Mouse (Mus musculus): Measurements from ENCODE around the gene Cxcl17.
"Not testable (repeated sequence)": the region's sequence is repeated elsewhere in the genome, so short reads cannot be mapped to it uniquely, and the experiment has no call there.

Gene Cxcl17

DNA sequence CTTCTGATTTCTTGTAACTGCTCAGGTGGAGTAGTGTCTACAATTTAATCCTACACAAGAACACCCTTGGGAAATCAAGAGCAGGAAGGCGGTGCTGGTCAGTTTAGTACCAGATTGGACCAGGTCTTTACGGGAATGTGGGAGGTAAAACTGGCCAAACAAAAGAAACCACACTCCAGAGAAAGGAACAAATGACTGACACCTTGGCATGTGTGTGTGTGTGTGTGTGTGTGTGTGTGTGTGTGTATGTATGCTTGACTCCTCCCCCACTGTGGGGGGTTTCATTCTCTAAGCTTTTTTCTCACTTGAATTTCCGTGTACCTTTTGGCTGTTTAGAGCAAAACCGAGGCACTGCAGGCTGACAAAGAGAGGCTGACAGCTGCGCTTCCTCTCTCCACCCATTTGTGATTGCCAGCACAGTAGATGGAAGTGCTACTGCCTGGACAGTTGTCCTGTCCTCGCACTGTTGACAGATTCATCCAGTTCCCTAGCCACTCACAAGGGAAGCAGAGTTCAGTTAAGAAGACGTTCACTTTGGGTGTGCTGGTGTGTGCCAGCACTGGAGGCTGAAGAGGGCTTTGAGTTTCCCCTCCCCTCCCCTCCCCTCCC, at the start of gene Cxcl17:
Cxcl17 (minus strand) TSS at position 54 of the 609 bp plus-strand sequence.
- no peak for DNase-seq (ENCODE audit: low read depth, low spot score)

DNA sequence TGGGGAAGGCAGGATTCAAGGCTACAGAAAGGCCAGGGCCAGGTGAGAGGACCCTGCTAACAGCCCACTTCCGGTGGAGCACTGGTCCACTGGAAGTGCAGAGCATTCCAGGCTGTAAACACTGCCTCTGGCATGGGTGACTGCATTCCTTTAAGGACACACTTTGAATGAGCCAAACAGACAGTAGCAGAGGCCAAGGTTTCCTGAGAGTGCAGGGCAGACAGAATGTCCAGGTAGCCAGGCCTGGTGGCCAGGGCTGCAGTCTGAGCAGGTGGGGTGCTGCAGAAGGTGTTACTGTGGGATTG, 49.3 kb upstream of the Cxcl17 start:
- not testable (repeated sequence) for DNase-seq (ENCODE audit: low read depth, low spot score)

DNA sequence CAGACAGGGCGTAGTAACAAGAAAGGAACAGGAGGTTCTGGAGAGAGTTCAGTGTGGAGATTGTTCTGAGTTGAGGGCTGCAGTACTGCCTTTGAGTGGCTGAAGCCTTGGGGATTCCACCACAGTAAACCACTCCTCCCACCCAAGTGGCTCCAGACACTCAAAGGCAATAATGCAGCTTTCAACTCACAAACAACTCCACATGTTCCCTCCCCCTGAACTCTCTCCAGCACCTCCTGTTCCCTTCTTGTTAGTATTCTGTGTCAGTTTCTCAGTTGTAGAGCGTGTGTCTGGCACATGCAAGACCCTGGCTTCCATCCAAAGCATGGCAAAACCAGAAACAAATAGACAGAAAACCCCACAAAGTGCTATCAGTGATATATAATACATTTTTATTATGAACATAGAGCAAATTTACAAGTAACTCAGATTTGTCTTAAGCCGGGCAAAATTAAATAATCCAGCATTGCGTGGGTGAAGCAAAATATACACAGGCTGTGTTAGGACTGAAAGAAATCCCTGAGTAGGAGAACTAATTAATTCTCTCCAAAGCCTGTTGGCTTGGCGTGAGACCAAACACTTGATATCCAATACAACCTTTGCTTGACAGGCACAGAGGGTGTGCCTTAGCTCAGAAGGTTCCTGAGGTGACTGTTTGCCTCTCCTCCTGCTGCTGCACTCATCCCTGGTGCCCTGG, 48.8 kb upstream of the Cxcl17 start:
- not testable (repeated sequence) for DNase-seq (ENCODE audit: low read depth, low spot score)

DNA sequence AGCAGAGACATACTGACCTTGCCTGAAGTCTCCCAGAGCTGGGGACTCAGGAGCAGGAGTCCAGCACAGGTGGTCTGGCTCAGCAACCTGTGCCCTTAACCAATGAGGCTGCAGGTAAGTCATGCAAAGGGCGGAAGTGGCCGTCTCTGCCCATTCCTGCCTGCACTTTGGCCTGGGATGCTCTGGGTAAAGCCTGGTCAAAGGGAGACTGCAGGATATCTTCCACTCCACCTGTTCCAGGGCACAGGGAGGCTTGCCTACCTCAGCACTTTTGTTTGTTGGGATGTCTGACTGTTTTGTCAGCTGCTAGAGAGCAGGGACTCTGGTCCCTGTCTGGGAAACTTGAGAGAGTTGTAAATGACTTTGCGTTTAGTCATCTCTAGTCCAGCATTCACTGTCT, 39.4 kb upstream of the Cxcl17 start:
- no peak for DNase-seq (ENCODE audit: low read depth, low spot score)

DNA sequence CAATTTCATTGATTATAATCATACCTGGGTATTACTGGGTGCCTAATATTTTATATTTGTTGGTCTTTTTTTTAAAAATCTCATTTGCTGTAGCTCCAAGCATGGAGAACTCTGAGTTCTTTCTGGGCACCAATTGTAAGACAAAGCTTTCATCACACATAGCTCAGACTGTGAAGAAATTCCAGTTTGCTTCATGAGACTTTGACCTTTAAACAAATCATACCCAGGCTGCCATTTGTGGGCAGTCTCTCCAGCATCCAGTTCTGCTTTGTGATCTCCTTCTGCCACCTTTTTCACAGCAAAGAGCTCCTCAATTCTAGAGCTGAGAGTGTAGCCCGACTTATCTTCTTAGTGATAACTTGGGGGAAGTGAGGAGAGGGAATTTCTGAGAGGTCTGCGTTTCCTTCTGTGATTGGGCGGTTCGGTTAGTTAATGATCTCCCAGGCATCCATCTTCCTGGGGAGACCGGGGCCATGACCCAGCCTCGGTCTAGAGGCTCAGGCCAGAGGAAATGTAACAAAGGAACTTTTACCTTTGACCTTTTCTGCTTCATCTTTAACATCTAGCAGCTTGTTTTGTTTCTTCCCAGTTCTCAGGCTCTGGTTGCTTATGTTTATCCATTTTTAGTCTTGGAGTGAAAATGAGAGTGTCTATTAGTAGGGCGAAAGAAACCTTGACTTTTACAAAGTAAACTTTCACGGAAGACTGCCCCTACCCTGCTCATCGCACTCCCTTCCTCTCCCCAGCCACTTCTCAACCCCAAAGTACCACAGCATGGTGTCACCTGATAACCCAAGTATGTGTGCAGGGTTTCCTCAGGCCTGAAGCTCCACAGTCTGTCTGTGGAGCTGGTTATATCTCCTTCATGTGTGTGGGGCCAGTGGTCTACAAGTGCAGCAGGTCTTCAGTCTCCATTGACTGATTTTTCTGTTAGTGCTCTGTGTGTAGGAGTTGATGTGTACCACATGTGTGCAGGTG, 37.5 kb upstream of the Cxcl17 start:
- DNase-seq (ENCODE audit: low read depth, low spot score), result no peak

DNA sequence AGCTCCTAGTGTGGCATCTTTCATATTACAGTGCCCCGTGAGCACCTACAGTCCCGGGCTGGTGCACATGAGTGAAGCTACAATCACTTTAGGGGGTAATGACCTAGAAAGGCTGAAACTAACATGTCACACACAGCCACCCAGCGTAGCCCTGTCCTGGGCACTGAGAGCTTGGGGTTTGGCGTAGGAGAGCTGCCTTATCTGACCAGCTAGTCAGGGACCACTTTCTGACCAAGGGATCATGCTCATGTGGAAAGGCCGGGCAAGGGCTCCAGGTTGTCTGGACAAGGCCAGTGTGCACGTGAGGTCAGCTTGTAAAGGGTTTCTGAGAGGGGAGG, 28.1 kb upstream of the Cxcl17 start:
- DNase-seq (ENCODE audit: low read depth, low spot score), result no peak

DNA sequence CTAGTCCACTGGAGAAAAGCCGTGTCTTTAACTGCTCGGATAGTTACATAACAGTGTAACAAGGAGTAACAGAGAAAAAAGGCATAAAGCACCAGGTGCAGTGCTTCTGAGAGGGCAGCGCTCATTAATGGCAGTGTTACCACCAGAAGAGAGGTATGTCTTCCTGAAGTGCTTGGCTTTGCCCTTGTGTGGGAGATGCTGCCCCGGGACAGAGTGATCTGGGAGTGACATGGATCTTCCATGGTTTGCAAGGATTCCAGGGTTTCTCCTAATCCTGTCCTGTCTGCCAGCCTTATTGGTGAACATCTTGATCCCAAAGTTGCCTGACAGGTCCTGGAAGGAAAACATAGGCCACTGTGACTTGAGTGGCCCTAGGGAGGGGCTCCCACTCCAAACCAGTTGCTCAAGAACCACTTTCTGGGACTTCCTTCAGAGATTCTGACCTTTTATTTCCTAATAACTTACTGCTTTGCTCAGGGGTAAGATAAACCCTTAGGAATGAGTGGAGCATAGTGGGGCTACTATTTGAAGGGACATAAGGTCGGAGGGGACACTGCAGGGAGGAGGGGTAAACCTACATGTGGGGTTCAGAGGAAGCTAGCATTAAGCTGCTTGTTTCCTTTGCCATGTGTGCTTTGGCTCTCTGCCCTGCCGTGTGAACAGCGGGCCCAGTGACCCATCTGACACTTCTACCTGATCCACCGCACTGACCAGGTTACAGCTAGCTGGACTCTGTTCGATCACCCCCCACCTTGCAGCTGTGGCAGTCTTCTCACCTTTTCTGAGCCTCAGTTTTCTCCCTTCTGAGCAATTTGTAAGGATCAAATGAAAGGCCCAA, 27.5 kb upstream of the Cxcl17 start:
- no peak for DNase-seq (ENCODE audit: low read depth, low spot score)

DNA sequence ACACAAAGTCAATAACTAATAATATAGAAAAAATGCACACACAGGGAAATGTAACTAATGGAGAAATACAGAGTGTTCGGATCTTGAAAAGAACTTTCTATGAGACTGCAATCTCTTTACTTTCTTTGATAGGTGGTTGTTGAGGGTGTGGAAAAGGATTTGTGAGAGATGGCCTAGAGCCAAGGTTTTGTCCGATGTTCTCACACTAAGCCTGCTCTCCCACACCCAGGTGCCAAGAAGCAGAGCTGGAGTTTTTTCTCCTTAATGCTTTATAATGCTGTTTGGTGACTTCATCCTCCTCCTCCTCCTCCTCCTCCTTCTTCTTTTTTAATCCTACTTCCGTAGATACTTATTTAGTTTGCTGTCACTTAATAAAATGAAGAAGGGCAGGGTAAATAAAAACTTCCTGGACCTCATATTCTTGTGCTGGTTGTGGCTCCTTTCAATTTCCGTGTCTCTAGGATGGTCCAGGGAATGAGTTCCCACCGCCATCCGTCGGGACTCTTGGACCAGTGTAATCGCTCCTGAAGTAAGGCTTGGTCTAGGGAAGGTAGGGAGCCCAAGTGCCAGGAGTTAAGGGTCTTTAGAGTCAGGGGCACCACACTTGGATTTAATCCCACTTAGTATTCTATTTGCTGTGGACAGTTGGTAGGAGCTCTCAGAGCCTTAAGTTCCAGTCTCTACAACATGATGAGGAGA, 26.6 kb upstream of the Cxcl17 start:
- no peak for DNase-seq (ENCODE audit: low read depth, low spot score)

DNA sequence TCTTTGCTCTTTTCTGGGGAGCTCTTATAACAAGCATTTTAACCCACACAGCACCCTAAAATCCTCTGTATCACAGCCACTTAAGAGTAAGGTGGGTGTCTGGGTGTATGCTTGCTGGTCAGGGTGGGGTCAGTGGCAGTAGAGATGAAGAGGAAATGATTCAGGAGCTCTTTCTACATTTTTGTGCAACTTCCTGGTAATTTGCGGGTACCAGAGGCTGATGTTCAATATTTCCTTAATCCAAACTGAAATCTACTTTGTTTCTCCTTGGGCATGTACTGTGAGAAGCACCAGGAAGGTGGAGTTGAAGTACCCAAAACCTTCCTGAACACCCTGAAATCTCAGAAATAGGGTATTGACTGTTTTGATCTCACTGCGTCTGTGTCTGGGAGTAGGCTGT, 24.0 kb upstream of the Cxcl17 start:
- DNase-seq (ENCODE audit: low read depth, low spot score), result no peak

DNA sequence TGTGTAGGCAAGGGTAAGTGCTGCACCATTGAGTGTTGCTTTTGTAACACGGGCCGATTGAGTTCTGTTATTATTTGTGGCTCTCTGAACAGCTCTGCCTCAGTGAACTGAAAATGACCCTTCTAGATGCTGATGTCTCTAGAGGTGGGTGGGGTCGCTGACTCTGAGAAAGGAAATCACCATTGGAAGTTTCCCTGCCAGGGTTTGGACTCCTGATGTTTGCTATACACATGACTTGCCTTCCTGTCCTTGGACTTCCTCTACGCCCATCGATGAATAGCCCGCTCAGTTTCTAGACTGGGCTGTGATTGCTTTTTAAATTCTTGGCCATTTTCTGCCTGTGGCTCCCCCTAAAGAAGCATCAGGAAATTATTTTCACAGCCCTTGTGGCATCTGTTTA, 23.5 kb upstream of the Cxcl17 start:
- no peak for DNase-seq (ENCODE audit: low read depth, low spot score)

DNA sequence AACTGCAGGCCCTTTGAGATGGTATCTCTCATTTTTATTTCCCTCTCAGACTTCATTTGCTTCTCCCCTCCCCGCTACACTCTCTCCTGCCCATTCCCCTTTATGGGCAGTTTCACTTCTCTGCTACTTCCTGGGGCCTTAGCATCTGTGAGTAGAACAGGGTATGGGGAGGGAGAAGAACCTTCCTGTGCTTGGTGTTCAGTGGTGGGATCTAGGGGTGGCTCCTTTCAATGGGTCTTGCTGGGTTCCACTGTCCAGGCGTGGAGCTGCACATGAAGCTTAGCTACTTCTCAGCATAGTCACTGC, 22.8 kb upstream of the Cxcl17 start:
- DNase-seq (ENCODE audit: low read depth, low spot score), result no peak

DNA sequence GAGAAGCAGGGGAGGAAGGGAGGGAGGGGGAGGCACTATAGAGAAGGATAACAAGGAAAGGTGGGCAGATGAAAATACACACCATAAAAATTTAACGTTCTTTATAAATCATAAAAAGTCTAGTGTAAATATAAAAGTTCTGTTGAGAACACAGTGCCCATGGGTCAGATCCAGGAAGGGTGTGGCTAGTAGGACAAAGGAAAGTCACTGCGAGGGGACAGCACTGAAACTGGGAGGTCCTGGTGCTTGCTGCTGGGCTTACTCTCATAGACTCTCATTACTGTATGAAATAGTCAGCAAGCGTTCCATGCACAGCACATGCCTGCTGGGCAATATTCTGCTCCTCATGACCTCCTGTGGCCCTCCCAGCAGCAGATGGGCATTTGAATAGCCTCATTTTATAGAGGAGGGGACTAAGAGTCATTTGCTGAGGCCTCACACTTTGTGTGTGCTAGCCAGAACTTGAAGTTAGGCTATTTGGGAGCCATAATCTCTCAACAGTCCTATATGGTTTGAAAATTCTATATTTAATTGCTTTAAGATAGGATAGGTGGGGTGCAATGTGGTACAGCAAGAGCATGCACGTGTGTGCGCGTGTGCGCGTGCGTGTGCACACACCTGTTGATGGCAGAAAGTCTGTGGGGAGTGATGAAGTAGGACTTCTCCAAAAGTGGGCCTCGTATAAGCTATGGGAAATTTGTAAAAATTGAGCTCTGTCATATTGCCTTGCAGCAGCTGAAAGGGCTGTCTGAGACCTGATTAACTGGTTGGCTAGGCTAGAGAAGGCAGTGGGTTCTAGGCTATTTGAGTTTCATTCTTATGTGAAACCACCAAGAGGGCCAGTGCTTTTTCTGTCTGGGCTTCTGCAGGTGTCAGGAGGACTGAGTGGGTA, 22.2 kb upstream of the Cxcl17 start:
- no peak for DNase-seq (ENCODE audit: low read depth, low spot score)

DNA sequence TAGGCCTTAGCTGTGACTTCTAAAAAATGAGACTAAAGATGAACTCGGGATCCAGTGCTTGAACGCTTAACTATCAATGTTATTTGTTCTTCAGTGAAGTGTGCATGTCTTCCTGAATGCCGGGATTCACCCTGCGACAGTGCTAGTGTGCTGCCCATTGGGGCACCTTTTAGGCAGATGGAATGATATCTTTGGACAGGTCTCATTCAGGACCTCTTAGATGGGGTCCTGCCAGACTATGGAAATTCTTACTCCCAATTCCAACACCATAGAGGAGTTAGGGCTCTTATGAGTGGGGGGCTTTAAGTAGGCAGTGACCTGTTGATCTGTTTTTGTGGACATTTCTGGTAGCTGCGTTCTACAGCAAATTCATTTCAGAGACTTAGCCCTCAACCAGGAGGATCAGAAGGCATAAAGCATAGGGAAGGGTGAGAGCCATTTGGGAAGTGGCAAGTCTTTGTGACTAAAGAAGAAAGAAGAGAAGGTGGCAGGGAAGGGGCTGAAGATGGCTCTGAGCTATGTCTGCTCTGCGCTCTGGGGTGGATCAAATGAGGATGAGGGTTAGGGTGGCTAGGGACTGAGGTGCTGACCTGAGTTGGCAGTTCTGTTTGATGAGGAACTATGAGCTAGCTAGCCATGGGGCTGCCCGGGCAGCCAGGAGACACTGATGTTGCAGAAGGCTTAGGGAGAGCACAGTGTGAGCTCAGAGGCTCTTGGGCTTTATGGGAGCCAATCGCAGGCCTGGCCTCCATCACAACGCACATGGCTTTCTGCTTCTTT, 21.3 kb upstream of the Cxcl17 start:
- no peak for DNase-seq (ENCODE audit: low read depth, low spot score)

DNA sequence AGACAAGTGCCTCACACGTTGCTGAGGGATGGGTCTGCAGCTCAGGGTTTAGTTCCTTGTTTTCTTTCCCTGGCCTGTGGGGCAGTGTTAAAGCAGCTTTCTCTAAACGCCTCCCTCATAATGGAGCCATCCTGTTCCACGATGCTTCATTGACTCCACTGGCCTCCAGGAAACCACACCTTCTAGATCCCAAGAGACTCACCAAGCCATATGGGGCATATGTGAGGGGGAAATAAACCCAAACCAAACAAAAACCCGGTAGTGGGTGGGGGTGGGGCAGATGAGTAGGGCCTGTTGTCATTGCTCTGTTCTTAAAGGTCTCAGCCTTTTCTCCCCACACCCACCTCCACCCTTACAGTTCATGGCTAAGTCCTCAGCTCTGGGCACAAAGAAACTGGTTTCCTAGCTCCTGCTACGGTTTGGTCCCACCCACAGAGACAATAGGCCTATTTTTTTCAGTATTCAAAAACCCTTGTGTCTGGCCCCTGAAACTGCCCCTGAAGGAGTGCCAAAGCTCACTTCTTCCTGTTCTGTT, 20.4 kb upstream of the Cxcl17 start:
- DNase-seq (ENCODE audit: low read depth, low spot score), result no peak

DNA sequence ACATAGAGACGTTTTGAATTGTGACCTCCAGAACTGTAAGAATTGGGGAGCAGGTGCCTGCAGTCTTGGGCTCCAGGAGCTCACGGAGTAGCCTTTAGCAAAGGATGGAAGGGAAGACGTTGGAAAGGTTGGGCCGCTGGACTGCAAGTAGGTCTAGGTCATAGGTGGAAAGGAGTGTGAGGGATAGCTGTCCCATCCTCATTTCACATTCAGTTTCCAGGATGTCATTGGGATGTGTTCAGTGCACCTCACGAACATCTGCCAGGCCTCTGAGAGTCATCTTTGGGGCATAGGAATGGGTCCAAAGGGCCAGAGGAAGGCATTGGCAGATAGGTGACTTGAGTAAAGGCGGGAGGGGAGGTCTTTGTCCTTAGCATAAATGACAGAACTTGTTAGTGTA, 19.7 kb upstream of the Cxcl17 start:
- DNase-seq (ENCODE audit: low read depth, low spot score), result no peak

DNA sequence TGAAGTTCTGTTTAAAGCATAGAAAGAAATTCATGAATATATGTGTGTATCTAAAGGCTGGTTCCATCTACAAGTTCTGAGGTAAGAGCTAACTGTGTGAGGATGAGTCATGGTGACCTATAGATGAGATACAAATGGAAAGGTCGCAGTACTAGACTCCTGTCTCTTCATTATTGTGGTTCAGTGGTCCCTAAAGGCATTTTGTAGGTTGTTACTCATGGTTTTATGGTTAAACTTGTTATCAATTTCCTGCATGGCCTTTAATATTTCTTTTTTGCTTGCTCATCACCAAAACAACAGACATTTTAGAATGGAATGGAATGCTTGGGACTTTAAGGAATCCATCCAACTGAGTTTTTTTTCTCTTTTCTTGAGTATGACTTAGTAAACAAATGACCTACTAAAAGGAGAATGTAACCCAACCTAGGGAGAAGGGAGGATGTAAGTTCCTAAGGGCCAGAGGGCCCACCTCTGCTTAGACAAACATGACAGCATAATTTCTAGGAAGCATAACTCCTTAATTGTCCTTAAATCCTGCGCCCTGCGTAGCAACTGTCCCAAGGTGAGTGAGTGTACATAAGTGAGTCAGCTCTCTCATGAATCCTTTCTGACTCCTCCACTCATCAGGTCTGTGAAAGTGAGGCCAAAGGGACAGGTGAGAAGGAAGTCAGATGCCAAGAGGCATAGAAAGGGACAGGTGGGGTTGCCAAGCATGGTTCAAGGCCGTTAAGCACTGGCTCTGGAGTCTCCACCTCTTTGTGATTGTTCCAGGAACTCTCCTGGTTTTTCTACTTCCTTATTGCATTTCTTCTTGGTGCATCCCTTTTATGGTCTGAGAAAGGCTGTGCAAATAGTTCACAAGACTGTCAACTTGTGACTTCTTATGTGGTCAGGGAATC, 17.4 kb upstream of the Cxcl17 start:
- no peak for DNase-seq (ENCODE audit: low read depth, low spot score)

DNA sequence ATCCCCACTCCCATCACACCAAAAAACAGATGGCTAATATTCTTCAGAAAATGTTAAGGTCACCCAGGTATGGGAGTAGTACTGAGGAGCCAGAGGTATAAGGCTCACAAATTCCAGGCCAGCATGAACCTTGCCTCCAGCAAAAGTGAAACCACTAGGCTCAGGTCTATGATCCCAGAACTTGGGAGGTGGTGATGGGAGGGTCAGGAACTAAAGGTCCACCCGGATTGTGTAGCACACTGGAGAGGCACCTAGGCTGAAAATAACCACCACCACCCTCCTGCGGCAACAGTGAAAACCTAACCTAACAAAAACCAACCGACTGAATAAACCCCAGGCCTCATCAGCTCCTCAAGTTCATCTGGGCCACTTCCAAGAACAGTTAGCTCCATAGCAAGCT, 15.6 kb upstream of the Cxcl17 start:
- DNase-seq (ENCODE audit: low read depth, low spot score), result no peak

DNA sequence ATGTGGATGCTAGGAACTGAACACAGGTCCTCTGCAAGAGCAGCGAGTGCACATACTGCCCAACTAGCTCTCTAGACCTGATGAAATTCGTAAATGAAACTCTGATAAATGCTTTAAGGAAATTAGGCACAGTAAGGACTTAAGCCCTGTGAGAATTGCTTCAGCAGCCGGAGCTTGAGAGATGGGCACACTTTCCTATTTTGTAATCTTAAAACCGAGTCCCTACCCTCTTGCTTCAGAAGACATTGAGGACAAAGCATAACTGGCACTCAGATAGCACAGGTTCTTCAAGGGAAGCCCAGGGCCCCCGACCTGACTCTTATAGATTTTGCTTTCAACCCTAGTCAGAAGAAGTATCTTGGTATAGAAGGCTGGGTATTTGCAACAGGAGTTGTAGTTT, 14.5 kb upstream of the Cxcl17 start:
- no peak for DNase-seq (ENCODE audit: low read depth, low spot score)
